Mouse (Mus musculus): Measurements from ENCODE around the gene Myo10.

Myo10 gene

GRCm38 (mm10) chr15:25844013-25844570 is 221.8 kb downstream of the Myo10 start:
- DNase-seq (ENCODE audit: low spot score), result no peak

GRCm38 (mm10) chr15:25844771-25845170 is 222.4 kb downstream of the Myo10 start:
- DNase-seq (ENCODE audit: low spot score), result no peak

- DNase-seq (ENCODE audit: low spot score), result no peak
These were observed 225.3 kb downstream of the Myo10 start for GRCm38 (mm10) chr15:25847576-25848168.

- no peak for DNase-seq (ENCODE audit: low spot score)
These were observed 228.2 kb downstream of the Myo10 start for GRCm38 (mm10) chr15:25850552-25850951.

GRCm38 (mm10) chr15:25854270-25854904 is 232.1 kb downstream of the Myo10 start:
- DNase-seq (ENCODE audit: low spot score), result no peak

- no peak for DNase-seq (ENCODE audit: low spot score)
These were observed 236.3 kb downstream of the Myo10 start for GRCm38 (mm10) chr15:25858611-25859058.

- DNase-seq (ENCODE audit: low spot score), result no peak
These were observed 237.1 kb downstream of the Myo10 start for GRCm38 (mm10) chr15:25859469-25859868.

- no peak for DNase-seq (ENCODE audit: low spot score)
These were observed 239.6 kb downstream of the Myo10 start for GRCm38 (mm10) chr15:25861900-25862299.

Measured in urinary bladder, postnatal 10 days (tissue).